Mouse (Mus musculus) C2C12 (cell line): ENCODE measurements at regions not wholly inside any gene's neighbourhood (a gene's known extent, or its start where the extent isn't known, plus 50 kb on each side); places are given as distances from the start of the nearest gene placed in this dataset.

Source experiments
- H3K27me3 ChIP-seq: one replicate; pipeline ENCODE4 v1.6.1; 2011; ENCODE audit not compliant: control insufficient read depth, insufficient read depth, insufficient read length
- H3K36me3 ChIP-seq: one replicate; pipeline ENCODE4 v1.6.1; 2011; ENCODE audit not compliant: control insufficient read depth, insufficient read depth
- H3K4me3 ChIP-seq: one replicate; pipeline ENCODE4 v1.5.1; 2011; ENCODE audit warnings: mild to moderate bottlenecking, control low read depth; ENCODE audit not compliant: poor library complexity, insufficient read depth, severe bottlenecking
- H3K79me2 ChIP-seq: one replicate; pipeline ENCODE4 v1.6.1; 2011; ENCODE audit not compliant: control insufficient read depth, insufficient read depth
- H3K79me3 ChIP-seq: one replicate; pipeline ENCODE4 v1.6.1; 2011; ENCODE audit warnings: low read depth, control low read depth
- H3ac ChIP-seq: one replicate; pipeline ENCODE3; 2011; ENCODE audit warnings: low read depth; ENCODE audit not compliant: control insufficient read depth, insufficient read length
- CEBPB ChIP-seq: IDR thresholded peaks from one replicate; pipeline ENCODE4 v1.6.1; 2011; ENCODE audit warnings: low read depth, mild to moderate bottlenecking, control low read depth, moderate library complexity
- CTCF ChIP-seq: IDR thresholded peaks from one replicate; pipeline ENCODE4 v1.5.1; 2011; ENCODE audit not compliant: control insufficient read depth, insufficient read depth, insufficient read length
- FOSL1 ChIP-seq: IDR thresholded peaks from one replicate; pipeline ENCODE4 v1.8.0; 2011; ENCODE audit warnings: mild to moderate bottlenecking, low read length; ENCODE audit not compliant: poor library complexity, insufficient read depth, severe bottlenecking
- MAX ChIP-seq: IDR thresholded peaks from one replicate; pipeline ENCODE4 v1.6.1; 2011; ENCODE audit warnings: mild to moderate bottlenecking, control low read depth
- MYOD1 ChIP-seq: IDR thresholded peaks from one replicate; pipeline ENCODE4 v1.6.1; 2011; ENCODE audit warnings: low read depth; ENCODE audit not compliant: control insufficient read depth, insufficient read length
- MYOG ChIP-seq: IDR thresholded peaks from one replicate; pipeline ENCODE4 v1.6.1; 2011; ENCODE audit not compliant: control insufficient read depth, insufficient read length; ENCODE audit errors: extremely low read depth
- USF1 ChIP-seq: IDR thresholded peaks from one replicate; pipeline ENCODE4 v1.6.1; 2011; ENCODE audit warnings: low read depth, mild to moderate bottlenecking, control low read depth, moderate library complexity

DNA sequence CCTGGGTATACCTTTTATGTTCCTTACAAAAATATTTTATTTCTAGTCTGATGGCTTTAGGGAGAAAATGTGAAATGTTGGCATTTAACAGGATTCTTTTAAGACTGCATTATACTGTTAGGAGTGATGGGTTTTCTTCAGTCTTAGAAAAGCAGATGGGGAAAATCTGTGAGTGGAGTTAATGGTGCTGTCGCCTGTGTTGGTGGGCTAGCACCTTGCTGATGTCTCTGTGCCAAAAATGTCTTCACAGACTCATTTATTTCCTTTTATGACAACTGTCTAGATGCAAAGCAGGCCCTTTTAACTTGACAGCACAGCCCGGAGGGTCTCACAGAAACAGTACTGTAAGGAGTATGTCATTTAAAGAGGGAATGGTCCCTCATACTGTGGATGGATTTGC lies 131.9 kb upstream of the Fn1 start:
- TF ChIP-seq MAX (no peak), MYOD1 (no peak), CTCF (no peak), CEBPB (no peak), MYOG (no peak), USF1 (no peak), FOSL1 (no peak)
- Histone ChIP-seq H3K36me3 (no peaks in the 10 kb centered on the region), H3K79me3 (no peaks in the 10 kb centered on the region), H3ac (no peak overlapping the region), H3K79me2 (no peaks in the 10 kb centered on the region), H3K4me3 (no peak overlapping the region), H3K27me3 (no peaks in the 10 kb centered on the region)

DNA sequence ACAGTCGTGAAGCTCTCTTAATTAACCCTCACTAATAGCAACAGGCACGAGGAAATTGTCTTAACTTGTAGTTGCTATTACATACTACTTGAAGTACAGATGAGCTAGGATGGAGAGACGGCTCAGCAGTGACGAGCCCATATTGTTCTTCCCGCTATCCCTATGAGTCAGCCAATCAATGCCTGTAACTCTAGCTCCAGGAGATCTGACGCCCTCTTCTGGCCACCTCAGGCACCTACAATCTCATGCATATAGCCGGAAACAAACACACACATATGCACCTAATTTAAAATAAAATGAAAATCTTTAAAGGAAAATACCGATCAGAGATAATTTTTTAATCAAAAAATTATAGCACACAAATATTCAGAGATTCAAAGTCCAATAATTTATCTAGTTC lies 125.3 kb upstream of the Fn1 start:
- H3K27me3 ChIP-seq, result no peaks in the 10 kb centered on the region
- no peaks in the 10 kb centered on the region for H3K79me2 ChIP-seq
- no peak overlapping the region for H3ac ChIP-seq
- H3K79me3 ChIP-seq, result no peaks in the 10 kb centered on the region
- H3K4me3 ChIP-seq, result no peak overlapping the region
- no peaks in the 10 kb centered on the region for H3K36me3 ChIP-seq
- no peak for TF ChIP-seq MAX
- TF ChIP-seq CEBPB, result no peak
- no peak for TF ChIP-seq CTCF
- no peak for TF ChIP-seq MYOD1
- no peak for TF ChIP-seq FOSL1
- TF ChIP-seq MYOG, result no peak
- TF ChIP-seq USF1, result no peak

DNA sequence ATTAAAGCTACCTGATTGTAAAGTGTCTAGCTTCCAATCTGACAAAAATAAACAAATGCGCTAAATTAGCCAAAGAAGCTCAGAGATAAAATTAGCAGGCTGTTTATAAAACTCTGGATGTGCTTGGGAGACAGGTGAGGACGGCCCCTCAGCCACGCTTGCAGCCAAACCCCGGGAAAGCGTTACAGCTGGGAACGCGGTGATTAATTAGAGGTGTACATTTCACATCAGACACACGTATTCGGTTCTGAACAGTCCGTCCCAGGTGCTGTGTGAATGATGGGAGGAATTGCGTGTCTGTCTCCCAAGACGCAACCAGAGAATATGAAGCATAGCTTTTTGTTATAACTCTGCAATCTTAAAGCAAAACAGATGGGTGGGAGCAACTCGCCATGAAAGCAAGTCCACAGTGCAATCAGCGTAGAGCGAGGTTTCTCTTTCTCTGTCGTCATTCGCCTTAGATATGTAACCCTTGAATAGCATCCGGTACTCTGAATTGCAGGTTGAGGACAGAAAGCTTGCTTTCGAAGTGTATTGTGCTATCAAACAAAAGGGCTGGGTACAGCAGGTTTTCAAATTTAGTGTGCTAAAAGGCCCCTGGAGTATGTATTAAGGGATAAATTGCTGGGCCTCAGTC lies 123.0 kb upstream of the Fn1 start:
- H3K36me3 ChIP-seq, result no peaks in the 10 kb centered on the region
- no peaks in the 10 kb centered on the region for H3K79me3 ChIP-seq
- TF ChIP-seq CTCF (no peak), MAX (no peak), MYOD1 (no peak), USF1 (no peak), CEBPB (no peak), FOSL1 (no peak), MYOG (no peak)
- H3K27me3 ChIP-seq, result no peaks in the 10 kb centered on the region
- H3K79me2 ChIP-seq, result no peaks in the 10 kb centered on the region
- no peak overlapping the region for H3K4me3 ChIP-seq
- no peak overlapping the region for H3ac ChIP-seq

DNA sequence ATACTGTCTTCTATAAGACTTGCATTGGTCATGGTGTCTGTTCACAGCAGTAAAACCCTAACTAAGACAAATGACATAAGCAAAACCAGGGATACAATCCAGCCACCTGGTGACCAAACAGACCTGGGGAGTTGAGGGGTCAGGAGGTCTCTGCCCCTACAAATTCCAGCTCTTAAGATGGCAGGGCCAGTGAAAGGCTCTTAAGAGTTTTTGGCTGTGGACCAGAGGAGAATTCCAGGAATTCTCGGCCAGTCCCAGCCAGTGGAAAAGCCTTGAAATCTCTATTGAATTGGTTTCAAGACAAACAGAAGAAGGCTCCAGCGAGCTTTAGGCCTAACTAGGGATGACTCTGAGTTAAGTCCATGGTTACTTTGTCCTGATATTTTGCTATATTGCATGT lies 119.5 kb upstream of the Fn1 start:
- no peaks in the 10 kb centered on the region for H3K27me3 ChIP-seq
- no peaks in the 10 kb centered on the region for H3K79me2 ChIP-seq
- no peak overlapping the region for H3ac ChIP-seq
- H3K36me3 ChIP-seq, result no peaks in the 10 kb centered on the region
- TF ChIP-seq MAX (no peak), FOSL1 (no peak), MYOG (no peak), MYOD1 (no peak), USF1 (no peak), CTCF (no peak), CEBPB (no peak)
- H3K4me3 ChIP-seq, result no peak overlapping the region
- H3K79me3 ChIP-seq, result no peaks in the 10 kb centered on the region

DNA sequence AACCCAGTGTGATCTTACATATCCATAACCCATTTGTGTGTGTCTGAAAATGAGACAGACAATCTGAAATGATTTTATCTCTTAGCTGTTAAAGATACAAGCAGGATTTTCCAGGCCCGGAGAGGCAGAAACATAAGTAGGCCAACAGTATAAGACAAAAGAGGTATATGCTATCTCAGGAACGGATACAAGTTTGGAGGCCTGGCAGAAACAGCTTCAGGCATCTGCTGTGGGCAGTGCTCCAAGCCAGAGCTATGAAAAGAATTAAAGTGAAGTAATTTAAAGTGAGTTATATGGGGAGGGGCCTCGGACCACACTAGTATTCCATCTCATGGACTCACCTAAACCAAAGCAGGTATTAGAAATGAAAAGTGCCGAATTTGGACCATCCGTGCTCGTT lies 118.8 kb upstream of the Fn1 start:
- no peaks in the 10 kb centered on the region for H3K36me3 ChIP-seq
- no peaks in the 10 kb centered on the region for H3K79me3 ChIP-seq
- TF ChIP-seq FOSL1, result no peak
- no peak for TF ChIP-seq MYOD1
- TF ChIP-seq MYOG, result no peak
- no peak for TF ChIP-seq CTCF
- TF ChIP-seq USF1, result no peak
- TF ChIP-seq MAX, result no peak
- no peak for TF ChIP-seq CEBPB

More for the DNA sequence above, 118.8 kb upstream of the Fn1 start:
- Histone ChIP-seq H3K27me3 (no peaks in the 10 kb centered on the region), H3K4me3 (no peak overlapping the region), H3ac (no peak overlapping the region), H3K79me2 (no peaks in the 10 kb centered on the region)
